Mouse (Mus musculus): ENCODE measurements around the gene Anapc7. TPM values are rescaled to one million over a fixed set of nuclear protein-coding genes. Genes with fewer than 3 reads are reported as not detected.

Gene Anapc7
- polyA plus RNA-seq, 1 experiment from 2014 or later, result 38.5 TPM

- H3K4me2 ChIP-seq (ENCODE audit: low read depth, low read length), result peak overlapping the region; percentile 37; the same call in 1 of the 2 replicates
- H3K27ac ChIP-seq (ENCODE audit: low read length), result no peak overlapping the region
- H3K27me3 ChIP-seq (ENCODE audit: control insufficient read depth, insufficient read depth, low read length), result no peaks in the 10 kb centered on the region
- no peak for ATAC-seq (ENCODE audit: insufficient read depth, low FRiP score)
- peaks cover 10% of the 10 kb centered on the region for H3K4me1 ChIP-seq (ENCODE audit: control insufficient read depth, insufficient read depth, low read length)
- peak overlapping the region; percentile 91; the same call in 1 of the 2 replicates for H3K4me3 ChIP-seq (replicated peaks; ENCODE audit: low read length)
- WGBS, result 53% methylated on average over 15 of the region's 16 CpGs
- no peaks in the 10 kb centered on the region for H3K9me3 ChIP-seq (replicated peaks; ENCODE audit: control insufficient read depth, low read length)
- H3K9ac ChIP-seq (ENCODE audit: low read length), result no peak overlapping the region
- no peaks in the 10 kb centered on the region for H3K36me3 ChIP-seq (ENCODE audit: control insufficient read depth, insufficient read depth, low read length)
Observed at GRCm38 (mm10) chr5:122391178-122391785, 30.2 kb upstream of the Anapc7 start.

GRCm38 (mm10) chr5:122391786-122392180 is 29.7 kb upstream of the Anapc7 start, which contains the start of gene Arpc3:
TSS of gene Arpc3 (plus strand) at chr5:122391878.
- Histone ChIP-seq H3K27ac (ENCODE audit: low read length) (peak within 1 kb of the TSS; percentile 75; the same call in 1 of the 2 replicates), H3K9me3 (replicated peaks; ENCODE audit: control insufficient read depth, low read length) (no peaks in the 10 kb centered on the region), H3K4me2 (ENCODE audit: low read depth, low read length) (peak within 1 kb of the TSS; percentile 88), H3K4me3 (replicated peaks; ENCODE audit: low read length) (peak within 1 kb of the TSS; percentile 91), H3K36me3 (ENCODE audit: control insufficient read depth, insufficient read depth, low read length) (no peaks in the 10 kb centered on the region), H3K4me1 (ENCODE audit: control insufficient read depth, insufficient read depth, low read length) (peaks cover 12% of the 10 kb centered on the region), H3K27me3 (ENCODE audit: control insufficient read depth, insufficient read depth, low read length) (no peaks in the 10 kb centered on the region), H3K9ac (ENCODE audit: low read length) (peak within 1 kb of the TSS; percentile 88)
- WGBS, result under 1% methylated on average over 39 of the region's 39 CpGs
- peak; percentile 91 for ATAC-seq (ENCODE audit: insufficient read depth, low FRiP score)

GRCm38 (mm10) chr5:122392227-122393004 is 29.1 kb upstream of the Anapc7 start:
- WGBS, result 13% methylated on average over 19 of the region's 19 CpGs
- H3K9me3 ChIP-seq (replicated peaks; ENCODE audit: control insufficient read depth, low read length), result no peaks in the 10 kb centered on the region
- peak overlapping the region; percentile 88 for H3K9ac ChIP-seq (ENCODE audit: low read length)
- no peaks in the 10 kb centered on the region for H3K36me3 ChIP-seq (ENCODE audit: control insufficient read depth, insufficient read depth, low read length)
- peak overlapping the region; percentile 91 for H3K4me3 ChIP-seq (replicated peaks; ENCODE audit: low read length)
- no peaks in the 10 kb centered on the region for H3K27me3 ChIP-seq (ENCODE audit: control insufficient read depth, insufficient read depth, low read length)
- ATAC-seq (ENCODE audit: insufficient read depth, low FRiP score), result no peak; the same call in 1 of the 2 replicates
- peaks cover 12% of the 10 kb centered on the region for H3K4me1 ChIP-seq (ENCODE audit: control insufficient read depth, insufficient read depth, low read length)
- H3K27ac ChIP-seq (ENCODE audit: low read length), result peak overlapping the region; percentile 75; the same call in 1 of the 2 replicates
- H3K4me2 ChIP-seq (ENCODE audit: low read depth, low read length), result peak overlapping the region; percentile 88

GRCm38 (mm10) chr5:122393887-122394286 is 27.6 kb upstream of the Anapc7 start:
- no peaks in the 10 kb centered on the region for H3K27me3 ChIP-seq (ENCODE audit: control insufficient read depth, insufficient read depth, low read length)
- H3K4me1 ChIP-seq (ENCODE audit: control insufficient read depth, insufficient read depth, low read length), result peaks cover 12% of the 10 kb centered on the region
- H3K4me2 ChIP-seq (ENCODE audit: low read depth, low read length), result no peak overlapping the region
- H3K9ac ChIP-seq (ENCODE audit: low read length), result no peak overlapping the region
- H3K27ac ChIP-seq (ENCODE audit: low read length), result no peak overlapping the region
- ATAC-seq (ENCODE audit: insufficient read depth, low FRiP score), result no peak
- WGBS, result 53% methylated on average over 2 of the region's 2 CpGs
- no peaks in the 10 kb centered on the region for H3K36me3 ChIP-seq (ENCODE audit: control insufficient read depth, insufficient read depth, low read length)
- H3K4me3 ChIP-seq (replicated peaks; ENCODE audit: low read length), result no peak overlapping the region
- H3K9me3 ChIP-seq (replicated peaks; ENCODE audit: control insufficient read depth, low read length), result no peaks in the 10 kb centered on the region

GRCm38 (mm10) chr5:122396791-122397190 is 24.7 kb upstream of the Anapc7 start:
- Histone ChIP-seq H3K9ac (ENCODE audit: low read length) (no peak overlapping the region), H3K4me2 (ENCODE audit: low read depth, low read length) (no peak overlapping the region), H3K4me3 (replicated peaks; ENCODE audit: low read length) (no peak overlapping the region), H3K36me3 (ENCODE audit: control insufficient read depth, insufficient read depth, low read length) (no peaks in the 10 kb centered on the region), H3K4me1 (ENCODE audit: control insufficient read depth, insufficient read depth, low read length) (peaks cover 25% of the 10 kb centered on the region), H3K27me3 (ENCODE audit: control insufficient read depth, insufficient read depth, low read length) (no peaks in the 10 kb centered on the region), H3K9me3 (replicated peaks; ENCODE audit: control insufficient read depth, low read length) (no peaks in the 10 kb centered on the region), H3K27ac (ENCODE audit: low read length) (peak overlapping the region; percentile 69)
- peak; percentile 11; the same call in 1 of the 2 replicates for ATAC-seq (ENCODE audit: insufficient read depth, low FRiP score)
- WGBS, result 79% methylated on average over 10 of the region's 10 CpGs

GRCm38 (mm10) chr5:122397495-122397894 is 24.0 kb upstream of the Anapc7 start:
- Histone ChIP-seq H3K36me3 (ENCODE audit: control insufficient read depth, insufficient read depth, low read length) (peaks cover 1% of the 10 kb centered on the region; the same call in 1 of the 2 replicates), H3K27ac (ENCODE audit: low read length) (0 out of 2 replicates have a peak overlapping the region, but pooled peaks have one; percentile 8), H3K27me3 (ENCODE audit: control insufficient read depth, insufficient read depth, low read length) (no peaks in the 10 kb centered on the region), H3K9ac (ENCODE audit: low read length) (no peak overlapping the region), H3K4me1 (ENCODE audit: control insufficient read depth, insufficient read depth, low read length) (peaks cover 22% of the 10 kb centered on the region), H3K4me2 (ENCODE audit: low read depth, low read length) (no peak overlapping the region), H3K4me3 (replicated peaks; ENCODE audit: low read length) (no peak overlapping the region), H3K9me3 (replicated peaks; ENCODE audit: control insufficient read depth, low read length) (no peaks in the 10 kb centered on the region)
- WGBS, result 82% methylated on average over 8 of the region's 8 CpGs
- no peak for ATAC-seq (ENCODE audit: insufficient read depth, low FRiP score)

- Histone ChIP-seq H3K36me3 (ENCODE audit: control insufficient read depth, insufficient read depth, low read length) (peaks cover 20% of the 10 kb centered on the region), H3K4me3 (replicated peaks; ENCODE audit: low read length) (no peak overlapping the region), H3K9ac (ENCODE audit: low read length) (no peak overlapping the region), H3K4me1 (ENCODE audit: control insufficient read depth, insufficient read depth, low read length) (peaks cover 15% of the 10 kb centered on the region), H3K27me3 (ENCODE audit: control insufficient read depth, insufficient read depth, low read length) (no peaks in the 10 kb centered on the region), H3K9me3 (replicated peaks; ENCODE audit: control insufficient read depth, low read length) (no peaks in the 10 kb centered on the region), H3K27ac (ENCODE audit: low read length) (peak overlapping the region; percentile 66; the same call in 1 of the 2 replicates), H3K4me2 (ENCODE audit: low read depth, low read length) (no peak overlapping the region)
- WGBS, result 79% methylated on average over 8 of the region's 8 CpGs
- ATAC-seq (ENCODE audit: insufficient read depth, low FRiP score), result no peak
Observed at GRCm38 (mm10) chr5:122399871-122400270, 21.6 kb upstream of the Anapc7 start.

- H3K4me2 ChIP-seq (ENCODE audit: low read depth, low read length), result no peak overlapping the region
- H3K4me3 ChIP-seq (replicated peaks; ENCODE audit: low read length), result no peak overlapping the region
- no peaks in the 10 kb centered on the region for H3K27me3 ChIP-seq (ENCODE audit: control insufficient read depth, insufficient read depth, low read length)
- peaks cover 15% of the 10 kb centered on the region for H3K4me1 ChIP-seq (ENCODE audit: control insufficient read depth, insufficient read depth, low read length)
- H3K36me3 ChIP-seq (ENCODE audit: control insufficient read depth, insufficient read depth, low read length), result peaks cover 24% of the 10 kb centered on the region
- no peak overlapping the region for H3K9ac ChIP-seq (ENCODE audit: low read length)
- peak; percentile 58; the same call in 1 of the 2 replicates for ATAC-seq (ENCODE audit: insufficient read depth, low FRiP score)
- 54% methylated on average over 18 of the region's 18 CpGs for WGBS
- H3K9me3 ChIP-seq (replicated peaks; ENCODE audit: control insufficient read depth, low read length), result no peaks in the 10 kb centered on the region
- H3K27ac ChIP-seq (ENCODE audit: low read length), result peak overlapping the region; percentile 66
Observed at GRCm38 (mm10) chr5:122400628-122401302, 20.7 kb upstream of the Anapc7 start.
